Mouse (Mus musculus): ENCODE measurements around the gene Ift140.
"Not testable (repeated sequence)": the region's sequence is repeated elsewhere in the genome, so short reads cannot be mapped to it uniquely, and the experiment has no call there.

The Ift140 gene

DNA sequence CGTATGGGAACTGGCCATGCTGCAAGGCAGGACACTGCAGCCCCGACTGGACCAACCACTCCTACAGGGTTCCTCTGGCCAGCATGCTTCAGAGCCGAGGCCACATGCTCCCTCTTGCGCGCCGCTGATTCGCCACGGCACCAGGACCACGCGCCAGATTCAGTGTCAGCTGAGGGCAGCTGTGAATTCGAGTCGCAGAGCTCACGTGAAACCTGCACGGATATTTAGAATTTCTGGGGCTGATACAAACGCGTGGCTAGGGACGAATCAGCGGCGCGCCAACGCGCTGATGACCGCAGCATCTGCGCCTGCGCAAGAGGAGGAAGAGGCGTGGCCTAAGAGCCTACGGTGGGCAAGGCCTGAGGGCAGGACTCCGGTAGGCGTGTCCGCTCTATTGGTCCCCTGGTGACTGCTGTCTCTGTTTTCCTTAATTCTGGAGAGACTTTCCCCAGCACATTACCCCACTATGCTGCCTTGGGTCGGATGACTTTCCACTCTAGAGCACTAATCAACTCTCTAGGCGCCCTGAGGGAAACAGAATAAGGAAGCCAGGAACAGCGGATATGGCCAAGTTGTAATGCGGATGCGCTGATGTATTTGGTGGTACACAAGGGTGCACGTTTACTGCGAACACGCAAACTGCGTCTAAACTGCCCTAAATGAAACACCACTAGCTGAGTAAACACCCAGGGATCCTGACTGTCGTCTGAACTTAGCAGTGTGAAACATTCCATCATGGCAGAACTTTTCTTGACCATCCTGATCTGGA, 100.0 kb downstream of the Ift140 start, which contains the start of gene Telo2:
Telo2 (minus strand) TSS at position 304 of the 769 bp plus-strand sequence.
- peak; percentile 88 to 93 for DNase-seq (ENCODE audit: low spot score in 2 of 2)

- no peak for DNase-seq (ENCODE audit: low spot score in 2 of 2)
These were observed 101.4 kb downstream of the Ift140 start for GRCm38 (mm10) chr17:25117263-25117662.

- no peak for DNase-seq (ENCODE audit: low spot score in 2 of 2)
These were observed 104.5 kb downstream of the Ift140 start, which contains the start of gene Ptx4 for GRCm38 (mm10) chr17:25120406-25120805. Ptx4 (plus strand) TSS chr17:25120760.

GRCm38 (mm10) chr17:25123979-25124378, 108.1 kb downstream of the Ift140 start:
- DNase-seq (ENCODE audit: low spot score in 2 of 2) = no peak

GRCm38 (mm10) chr17:25125442-25126060, 109.7 kb downstream of the Ift140 start:
- not testable (repeated sequence) for DNase-seq (ENCODE audit: low spot score in 2 of 2)

GRCm38 (mm10) chr17:25127079-25127478, 111.2 kb downstream of the Ift140 start:
- DNase-seq (ENCODE audit: low spot score in 2 of 2) = no peak

GRCm38 (mm10) chr17:25127681-25128080, 111.8 kb downstream of the Ift140 start:
- no peak for DNase-seq (ENCODE audit: low spot score in 2 of 2)

- DNase-seq (ENCODE audit: low spot score in 2 of 2) = no peak
These were observed 114.2 kb downstream of the Ift140 start for GRCm38 (mm10) chr17:25130060-25130459.

- DNase-seq (ENCODE audit: low spot score in 2 of 2) = peak; percentile 98
These were observed 117.4 kb downstream of the Ift140 start, which contains the start of gene Clcn7 for GRCm38 (mm10) chr17:25133275-25133698. Clcn7 (plus strand) TSS chr17:25133391.

GRCm38 (mm10) chr17:25135622-25136021, 119.7 kb downstream of the Ift140 start:
- DNase-seq (ENCODE audit: low spot score in 2 of 2) = no peak

DNA sequence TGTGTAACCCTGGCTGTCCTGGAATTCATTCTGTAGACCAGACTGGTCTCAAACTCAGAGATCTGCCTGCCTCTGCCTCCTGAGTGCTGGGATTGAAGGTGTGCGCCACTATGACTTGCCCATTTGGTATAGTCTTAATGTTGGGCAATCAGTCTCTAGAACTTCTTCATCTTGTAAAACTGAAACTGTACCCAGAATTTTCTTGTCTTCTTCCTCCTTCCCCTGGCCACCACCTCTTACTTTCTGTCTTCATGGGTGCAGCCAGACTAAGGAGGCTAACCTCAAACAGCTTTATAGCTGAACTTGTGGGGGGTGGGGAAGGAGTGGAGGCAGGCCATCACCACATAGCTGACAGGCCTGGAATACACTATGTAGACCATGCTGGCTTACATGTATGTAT, 122.9 kb downstream of the Ift140 start:
- DNase-seq (ENCODE audit: low spot score in 2 of 2) = no peak

- DNase-seq (ENCODE audit: low spot score in 2 of 2) = no peak
These were observed 124.1 kb downstream of the Ift140 start for GRCm38 (mm10) chr17:25139960-25140359.
